Mouse (Mus musculus) heart, postnatal 10 days (tissue): ENCODE data around the gene Atp5j. TPM values are rescaled to one million over a fixed set of nuclear protein-coding genes. Genes with fewer than 3 reads are reported as not detected.

Experiments
- DNase-seq, 2 experiments: peaks; one replicate each; pipeline ENCODE4 v3.0.0; 2021
- intact Hi-C: fragments of 180-260 bp; cut with DNase I; formaldehyde crosslinking; loops from one replicate; pipeline ENCODE4 v1.15.1; 2025
- total RNA-seq, 2 experiments: library from RNA; stranded (reverse); gene quantifications; 2 replicates each; pipeline ENCODE4 v1.2.3; 2021

Atp5j gene
- 1,000 to 10,000 TPM; 1,523 to 1,629 TPM for total RNA-seq

DNA sequence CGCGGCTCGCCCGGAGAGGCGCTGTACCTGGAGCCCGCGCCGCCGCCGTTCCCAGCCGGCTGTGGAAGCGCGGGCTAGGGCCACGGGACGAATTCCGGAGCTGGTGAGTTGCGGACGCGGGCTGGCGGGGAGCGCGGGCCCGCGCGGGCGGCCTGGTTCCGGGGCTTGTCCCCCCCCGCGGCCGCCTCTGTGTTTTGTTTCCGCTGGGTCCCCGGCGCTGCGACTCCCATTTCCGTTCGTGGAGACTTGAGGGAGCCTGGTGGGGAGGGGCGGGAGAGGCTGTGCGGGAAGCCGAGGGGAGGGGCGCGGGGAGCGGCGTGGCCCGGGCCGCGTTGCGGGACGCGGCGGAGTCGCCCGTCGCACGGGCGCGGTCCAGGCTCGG lies at the start of gene Atp5j:
Atp5j (minus strand) TSS at position 185 of the 382 bp plus-strand sequence.
- intact Hi-C loops: loop anchor here (1.0 to 5.0 kb wide), 2 partner anchors 100 to 967 kb away; partner anchors contain the start of genes Adamts1 and Mrpl39
- DNase-seq: peak; percentile 86 to 89

DNA sequence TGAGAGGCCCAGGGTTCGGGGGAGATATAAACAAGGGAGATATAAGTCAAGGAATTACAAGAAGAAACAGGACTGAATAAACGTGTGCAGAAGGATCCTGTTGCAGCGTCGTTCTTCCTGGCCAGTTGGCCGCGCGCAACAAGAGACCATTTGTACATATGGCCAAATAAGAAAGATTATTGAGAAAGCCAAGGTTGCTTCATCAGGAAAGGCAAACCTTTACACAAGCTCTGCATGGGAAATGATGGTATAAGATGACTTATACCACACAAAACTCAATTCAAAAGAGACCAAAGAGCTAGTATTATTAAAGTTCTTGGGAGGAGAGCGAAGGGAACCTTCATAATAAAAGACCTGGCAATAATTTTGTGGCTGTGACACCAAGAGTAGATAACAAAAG lies 49.1 kb upstream of the Atp5j start:
- no peak for DNase-seq
- intact Hi-C loops: no loop called here

DNA sequence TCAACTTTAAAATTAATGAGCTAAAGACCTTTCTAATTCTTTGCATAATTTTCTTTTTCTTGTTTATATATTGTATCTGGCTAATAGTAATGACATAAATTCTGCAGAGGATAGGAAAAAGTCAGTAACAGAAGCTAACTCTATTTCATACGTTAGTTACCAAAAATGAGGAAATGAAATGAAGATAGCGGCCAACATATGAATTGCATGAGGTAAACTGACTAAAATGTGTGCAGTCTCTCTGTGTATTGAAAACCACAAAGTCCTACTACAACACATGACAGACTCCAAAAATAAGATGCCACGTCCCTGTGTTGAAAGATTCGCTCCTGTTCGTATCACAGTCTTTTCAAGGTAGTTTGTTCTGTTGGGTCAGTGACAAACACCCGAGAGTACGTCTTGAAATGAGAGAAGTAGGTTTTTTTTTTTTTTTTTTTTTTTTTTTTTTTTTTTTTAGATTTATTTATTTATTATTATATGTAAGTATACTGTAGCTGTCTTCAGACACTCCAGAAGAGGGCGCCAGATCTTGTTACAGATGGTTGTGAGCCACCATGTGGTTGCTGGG lies 46.4 kb upstream of the Atp5j start:
- intact Hi-C loops: no loop called here
- no peak for DNase-seq

DNA sequence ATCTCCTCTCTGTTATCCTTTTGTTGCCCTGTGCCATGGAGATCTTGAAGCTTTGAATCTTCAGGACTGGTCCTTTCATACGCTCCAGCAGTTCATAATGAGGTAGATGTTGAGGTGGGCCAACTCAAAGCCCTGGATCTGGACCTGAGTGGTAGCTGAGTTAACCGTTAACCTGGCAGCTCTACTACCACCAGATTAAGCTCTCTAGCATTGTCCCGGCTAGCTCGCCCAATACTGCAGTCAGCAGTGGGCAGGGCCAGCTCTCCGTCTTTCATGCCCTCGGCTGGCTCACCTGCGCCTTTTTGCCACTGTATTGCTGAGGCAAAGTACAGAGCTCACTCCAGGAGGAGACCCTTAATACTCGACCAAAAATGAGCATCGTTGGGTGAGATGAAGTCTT lies 45.7 kb upstream of the Atp5j start:
- DNase-seq: no peak
- intact Hi-C loops: no loop called here

DNA sequence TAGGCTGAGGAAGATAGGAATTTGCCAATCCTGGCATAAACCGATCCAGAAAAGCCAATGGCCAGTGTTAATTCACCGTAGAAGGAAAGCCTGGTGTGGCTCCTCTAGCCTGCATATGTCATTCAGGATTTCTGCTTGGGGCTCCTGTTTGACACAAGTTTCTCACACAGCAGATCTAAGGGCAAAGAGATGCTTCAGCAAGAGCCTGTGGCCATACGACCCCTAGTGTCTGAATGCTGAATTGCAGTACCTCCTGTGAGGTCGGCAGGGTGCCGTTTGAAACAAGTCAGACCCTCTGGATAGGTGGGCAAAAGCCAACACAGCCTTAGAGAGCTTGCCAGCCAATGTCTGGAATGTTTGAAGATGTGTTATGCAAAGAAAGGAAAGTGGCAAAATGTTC lies 43.7 kb upstream of the Atp5j start:
- intact Hi-C loops: loop anchor here (2.0 to 10.0 kb wide), 3 partner anchors 104 to 798 kb away; partner anchors contain the start of gene Jam2
- DNase-seq: peak; percentile 72 to 85

DNA sequence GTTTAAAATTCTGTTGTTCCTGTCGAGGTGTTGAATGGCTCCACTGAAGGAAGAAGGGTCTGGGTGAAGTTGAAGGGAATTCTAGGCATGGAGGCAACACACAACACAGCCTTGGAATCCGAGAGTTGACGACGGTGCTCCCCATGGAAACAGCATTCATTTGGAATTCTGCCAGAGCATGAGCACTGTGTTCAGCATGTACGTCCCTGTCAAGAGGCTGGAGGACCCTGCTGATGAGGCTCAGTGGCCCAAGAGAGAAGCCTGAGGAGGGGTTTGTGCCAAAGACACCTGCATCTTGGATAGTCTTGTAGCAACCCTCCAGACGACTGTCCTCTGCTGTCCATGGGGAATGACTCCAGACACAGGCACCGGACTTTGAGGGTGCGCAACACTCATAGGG lies 40.7 kb upstream of the Atp5j start:
- DNase-seq: peak in 1 of 2 experiments; percentile 8
- intact Hi-C loops: loop anchor here (5.0 to 10.0 kb wide), 2 partner anchors 351 to 801 kb away; no protein-coding TSS in a partner anchor

DNA sequence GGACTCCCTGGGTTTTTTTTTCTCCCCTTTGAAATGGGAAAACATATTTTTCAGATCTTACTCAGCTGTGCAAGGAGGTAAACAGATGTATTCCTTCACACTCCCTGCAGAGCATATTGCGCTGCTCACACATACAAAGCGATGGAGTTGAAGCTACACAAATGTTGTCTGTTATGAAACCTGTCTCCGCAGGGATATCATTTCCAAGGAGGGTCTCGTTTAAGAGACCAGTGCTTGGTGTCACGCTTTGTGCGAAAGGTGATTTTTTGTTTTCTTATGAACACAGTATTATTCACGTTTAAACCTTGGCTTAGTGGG lies 40.3 kb upstream of the Atp5j start:
- peak in 1 of 2 experiments; percentile 1 for DNase-seq
- intact Hi-C loops: loop anchor here (5.0 to 10.0 kb wide), 2 partner anchors 351 to 802 kb away; no protein-coding TSS in a partner anchor

DNA sequence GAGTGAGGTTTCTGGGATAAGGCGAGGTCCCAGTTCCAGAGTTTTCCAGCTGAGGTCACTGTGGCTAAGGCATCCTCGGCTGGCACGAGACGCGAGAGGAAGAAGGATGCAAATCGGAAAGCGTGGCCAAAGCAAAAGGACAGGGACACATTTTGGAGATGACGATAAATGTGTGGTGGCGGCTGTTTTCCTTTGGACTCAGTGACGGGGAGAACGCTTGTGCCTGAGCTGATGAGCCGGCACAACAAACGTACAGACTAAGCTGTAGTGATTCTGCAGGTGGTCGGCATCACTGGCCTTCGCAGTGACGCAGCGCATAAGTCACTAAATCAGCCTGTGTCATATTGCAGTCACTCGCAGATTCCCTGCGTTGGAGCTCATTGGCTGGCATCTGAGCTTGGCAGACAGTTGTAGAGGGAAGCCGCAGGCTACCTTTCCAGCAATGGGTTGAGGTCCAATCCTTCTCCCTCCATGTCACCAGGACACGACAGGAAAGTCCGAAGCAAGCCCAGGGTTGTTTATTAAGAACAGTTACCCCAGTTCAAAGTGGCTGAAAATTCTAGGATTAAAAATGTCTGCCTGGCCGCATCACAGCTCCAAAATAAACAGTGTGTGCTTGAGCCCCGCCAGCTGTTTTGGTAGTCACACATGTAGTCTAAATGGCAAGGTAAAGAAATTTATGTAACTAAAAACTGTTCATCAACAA lies 39.7 kb upstream of the Atp5j start:
- intact Hi-C loops: loop anchor here (5.0 to 10.0 kb wide), 2 partner anchors 350 to 802 kb away; no protein-coding TSS in a partner anchor
- peak; percentile 13 to 37 for DNase-seq

DNA sequence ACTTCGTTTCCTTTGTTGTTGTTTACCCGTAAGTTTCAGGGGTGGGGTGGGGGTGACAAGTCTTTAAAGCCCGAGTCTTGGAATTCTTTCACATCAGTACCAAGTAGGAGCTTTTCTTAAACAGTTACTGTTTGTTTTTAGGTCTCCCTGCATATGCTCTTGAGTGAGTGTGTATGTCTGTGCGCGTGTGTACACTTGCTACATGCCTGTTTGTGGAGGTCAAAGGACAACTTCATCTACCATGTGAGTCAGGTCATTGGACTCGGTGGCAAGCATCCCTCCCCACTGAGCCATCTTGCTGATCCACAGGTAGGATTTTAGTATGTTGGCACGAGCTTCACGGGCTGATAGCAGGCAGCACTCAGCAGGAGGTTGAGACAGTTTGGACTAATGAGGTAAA lies 38.4 kb upstream of the Atp5j start:
- no peak for DNase-seq
- intact Hi-C loops: loop anchor here (10.0 kb wide), 1 partner anchor 349 kb away; no protein-coding TSS in a partner anchor

DNA sequence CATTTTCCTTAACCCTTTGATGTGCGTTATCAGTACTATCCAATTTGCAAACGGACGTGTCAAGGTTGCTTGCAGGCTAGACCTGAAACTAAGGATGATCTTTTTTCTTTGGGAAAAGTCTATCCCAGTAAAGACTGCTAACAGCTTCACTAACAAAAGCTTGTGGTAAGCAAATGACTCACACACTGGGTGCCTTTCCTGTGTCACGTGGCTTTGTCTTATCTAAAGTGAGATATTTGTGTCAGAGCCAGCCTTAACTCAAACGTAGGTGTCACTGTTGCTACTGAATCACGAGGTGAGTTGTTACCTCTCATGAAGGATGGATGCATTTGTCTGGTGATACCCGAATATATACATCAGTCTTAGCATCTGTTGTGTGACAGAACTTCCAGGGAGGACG lies 29.2 kb upstream of the Atp5j start:
- intact Hi-C loops: no loop called here
- DNase-seq: no peak

DNA sequence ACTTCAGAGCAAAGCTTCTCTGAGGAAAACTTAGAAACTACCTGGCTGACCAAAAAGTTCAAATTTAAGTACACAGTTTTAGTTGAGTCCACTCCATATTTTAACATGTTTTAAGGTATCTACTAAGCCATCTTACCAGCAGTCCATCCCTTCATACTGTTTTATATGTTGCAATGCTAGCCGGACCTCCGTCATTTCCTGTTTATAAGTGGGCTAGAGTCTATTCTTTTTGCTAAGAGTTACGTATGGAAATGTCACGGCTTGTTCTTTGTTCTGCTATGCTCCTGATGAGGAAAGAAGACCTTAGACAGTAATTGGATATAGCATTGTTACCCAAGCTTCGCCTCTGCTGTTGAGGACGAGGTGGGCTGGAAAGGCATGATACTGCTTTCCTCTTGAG lies 18.1 kb upstream of the Atp5j start:
- intact Hi-C loops: no loop called here
- no peak for DNase-seq

DNA sequence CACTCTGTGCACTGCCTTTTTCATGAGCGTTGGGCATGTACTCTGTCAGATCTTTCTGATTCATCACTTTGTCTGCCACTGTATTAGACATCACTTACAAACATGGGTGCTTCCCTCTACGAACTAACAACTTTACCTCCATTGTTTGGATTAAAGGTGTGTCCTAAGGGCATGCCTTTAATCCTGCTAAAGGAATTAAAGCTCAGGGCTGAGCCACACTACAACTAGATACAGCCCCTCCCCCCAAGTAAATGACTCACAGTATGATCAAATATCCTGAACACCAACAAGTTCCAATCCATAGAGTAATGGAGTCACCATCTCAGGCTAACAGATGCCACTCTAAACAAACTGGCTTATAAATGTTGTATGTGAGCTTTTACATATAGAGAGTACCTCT lies 3.2 kb upstream of the Atp5j start:
- no peak for DNase-seq

DNA sequence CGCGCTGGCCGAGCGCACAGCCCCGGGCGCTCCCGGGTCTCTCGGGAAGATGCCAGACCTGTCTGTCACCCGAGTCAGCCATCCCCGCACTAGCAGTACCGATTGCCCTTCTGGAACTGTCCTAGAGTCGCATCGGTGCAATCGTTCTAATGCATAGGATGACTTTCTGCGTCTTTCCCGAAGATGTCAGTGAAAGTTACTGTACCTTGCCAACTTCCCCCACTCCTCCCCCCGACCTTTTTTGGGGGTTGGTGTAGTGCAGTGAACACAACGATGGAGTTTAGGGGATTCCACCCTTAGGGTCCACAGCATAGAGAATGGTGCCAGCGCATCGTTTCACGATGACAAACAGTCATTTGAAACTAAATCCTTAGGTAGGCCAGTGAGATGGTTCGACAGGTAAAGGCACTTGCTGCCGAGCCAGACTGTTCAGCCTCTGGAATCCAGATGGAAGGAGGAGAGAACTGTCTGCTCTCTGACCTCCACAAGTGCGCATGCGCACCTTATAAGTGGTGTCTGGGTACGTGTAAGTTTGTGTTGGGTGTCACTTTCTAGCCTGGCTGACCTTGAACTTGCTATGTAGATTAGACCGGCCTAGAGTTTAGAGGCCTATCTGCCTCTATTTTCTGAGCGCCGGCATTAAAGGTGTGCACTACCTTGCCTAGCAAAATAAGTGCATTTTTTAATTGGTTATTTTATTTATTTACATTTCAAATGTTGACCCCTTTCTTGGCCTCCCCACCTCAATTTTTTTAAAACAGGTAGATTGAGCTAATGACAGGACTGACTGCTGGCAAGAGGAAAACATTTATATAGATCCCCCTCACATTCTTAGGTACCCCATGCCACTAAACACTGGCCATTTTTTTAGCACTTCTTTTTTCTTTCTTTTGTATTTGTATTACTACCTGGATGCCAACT lies 658 bp upstream of the Atp5j start:
- peak; percentile 74 to 80 for DNase-seq
- intact Hi-C loops: loop anchor here (1.0 to 5.0 kb wide), 2 partner anchors 101 to 966 kb away; partner anchors contain the start of genes Adamts1 and Mrpl39

More for the DNA sequence above, 3.2 kb upstream of the Atp5j start:
- intact Hi-C loops: loop anchor here (5.0 kb wide), 1 partner anchor 964 kb away; the partner anchor contains the start of gene Adamts1

DNA sequence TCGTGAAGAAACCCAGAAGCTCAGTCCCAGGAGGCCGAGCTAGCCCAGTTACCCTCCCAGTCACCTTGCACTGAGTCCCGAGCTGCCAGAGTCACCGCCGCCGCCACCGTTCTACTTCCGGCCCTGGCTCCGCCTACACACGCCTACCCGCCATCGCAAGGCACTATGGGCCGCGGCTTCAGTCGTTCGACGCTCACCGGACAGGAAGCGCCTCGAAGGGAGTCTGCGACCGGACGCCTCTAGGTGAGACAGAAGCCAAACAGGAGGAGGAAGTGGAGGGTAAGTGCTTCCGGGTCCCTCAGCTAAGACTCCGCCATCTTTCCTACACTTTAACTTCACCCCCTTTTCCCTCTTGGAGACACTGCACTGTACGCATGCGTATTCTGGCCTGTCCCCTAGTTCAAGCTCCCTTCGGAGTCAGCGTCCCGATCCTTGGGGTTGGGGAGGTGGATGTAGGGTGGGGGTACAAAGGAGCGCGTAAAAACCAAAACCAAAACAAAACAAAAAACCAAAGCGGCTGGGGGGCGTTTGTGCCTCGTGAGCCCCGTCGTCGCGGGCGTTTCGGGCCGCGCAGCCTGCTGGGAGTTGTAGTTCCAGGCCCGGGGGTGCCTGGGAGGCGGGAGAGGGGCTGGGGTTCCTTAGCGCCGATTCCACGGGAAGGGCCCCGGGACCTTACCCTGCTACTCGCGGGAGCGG lies 532 bp downstream of the Atp5j start, which contains the start of gene Gabpa:
Gabpa (plus strand) TSS at position 181 of the 696 bp plus-strand sequence.
- DNase-seq: peak; percentile 94
- intact Hi-C loops: loop anchor here (1.0 to 5.0 kb wide), 2 partner anchors 100 to 967 kb away; partner anchors contain the start of genes Adamts1 and Mrpl39

DNA sequence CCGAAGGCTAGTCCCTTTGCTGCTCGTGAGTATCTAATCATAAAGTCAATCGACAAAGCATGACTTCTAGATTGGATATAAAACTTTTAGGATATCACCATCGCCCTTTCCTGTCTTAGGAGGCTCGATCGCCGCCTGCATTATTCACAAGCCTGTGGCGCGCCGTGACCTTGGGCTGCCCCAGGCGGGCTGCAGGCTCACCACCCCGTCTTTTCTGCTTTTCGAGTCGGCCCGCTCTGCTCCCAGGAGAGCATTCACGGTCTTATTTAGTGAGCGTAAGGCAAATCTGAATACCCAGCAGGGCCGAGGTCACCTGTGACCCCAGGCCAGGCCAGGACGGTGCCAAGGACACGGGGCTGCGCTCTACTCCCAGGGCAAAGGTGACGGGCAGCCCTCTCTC lies 1.1 kb downstream of the Atp5j start:
- intact Hi-C loops: no loop called here
- DNase-seq: no peak

DNA sequence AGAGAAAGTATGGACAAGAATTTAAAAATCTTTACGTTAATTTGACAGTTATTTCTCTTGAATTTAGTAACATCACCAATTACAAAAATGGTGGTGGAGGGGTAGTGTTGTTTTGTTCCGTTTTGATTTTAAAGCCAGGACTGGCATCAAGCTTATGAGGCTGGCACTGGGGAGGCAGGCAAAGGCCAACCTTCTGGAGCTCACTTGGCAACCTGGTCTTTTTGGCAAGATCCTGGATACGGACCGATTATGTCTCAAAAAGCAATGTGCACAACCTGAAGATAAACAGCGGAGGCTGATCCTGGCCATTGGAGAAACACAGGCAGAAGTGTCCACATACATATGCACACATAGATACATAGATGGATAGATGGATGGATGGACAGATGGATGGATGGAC lies 2.7 kb downstream of the Atp5j start:
- peak; percentile 32 to 33 for DNase-seq

DNA sequence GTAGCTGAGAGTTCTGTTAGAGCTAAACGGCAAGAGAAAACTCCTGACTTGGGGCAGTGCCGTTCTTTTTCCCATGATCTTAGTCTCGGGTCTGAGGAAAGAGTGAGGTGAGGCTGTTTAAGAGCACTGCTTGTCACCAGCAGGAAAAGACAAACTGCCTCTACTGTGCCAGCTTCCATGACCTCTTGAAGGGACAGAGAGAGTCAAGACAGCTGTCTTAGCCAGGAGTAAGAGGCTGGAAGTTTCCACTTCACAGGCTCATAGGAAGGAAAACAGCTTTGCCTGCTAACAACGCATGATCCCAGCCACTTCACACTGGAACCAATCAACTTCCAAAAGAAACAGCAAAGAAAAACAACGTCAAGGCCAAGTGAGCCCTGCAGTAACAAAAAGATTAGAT lies 3.7 kb downstream of the Atp5j start:
- no peak for DNase-seq
- intact Hi-C loops: no loop called here

More for the DNA sequence above, 2.7 kb downstream of the Atp5j start:
- intact Hi-C loops: no loop called here

DNA sequence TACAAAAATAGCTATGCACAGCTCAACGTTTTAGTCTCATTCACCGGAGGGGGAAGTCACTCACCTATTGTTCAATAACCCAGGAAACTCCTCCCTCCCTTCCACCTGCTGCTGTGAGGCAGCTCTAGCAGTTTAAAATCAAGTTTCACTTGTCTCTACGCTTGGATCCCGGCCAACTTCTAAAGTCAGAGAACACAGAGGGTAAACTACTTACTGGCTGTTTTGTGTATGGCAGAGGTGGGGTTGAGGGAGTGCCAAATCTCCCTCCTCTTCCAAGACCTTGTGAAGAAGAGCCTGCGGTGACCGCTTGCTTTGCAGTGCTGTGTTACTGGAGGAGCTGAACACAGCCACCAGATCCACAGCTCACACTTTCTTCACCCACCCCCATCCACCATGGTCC lies 10.4 kb downstream of the Atp5j start:
- intact Hi-C loops: loop anchor here (2.0 kb wide), 1 partner anchor 50 kb away; the partner anchor contains the start of gene Jam2
- peak; percentile 73 to 76 for DNase-seq

DNA sequence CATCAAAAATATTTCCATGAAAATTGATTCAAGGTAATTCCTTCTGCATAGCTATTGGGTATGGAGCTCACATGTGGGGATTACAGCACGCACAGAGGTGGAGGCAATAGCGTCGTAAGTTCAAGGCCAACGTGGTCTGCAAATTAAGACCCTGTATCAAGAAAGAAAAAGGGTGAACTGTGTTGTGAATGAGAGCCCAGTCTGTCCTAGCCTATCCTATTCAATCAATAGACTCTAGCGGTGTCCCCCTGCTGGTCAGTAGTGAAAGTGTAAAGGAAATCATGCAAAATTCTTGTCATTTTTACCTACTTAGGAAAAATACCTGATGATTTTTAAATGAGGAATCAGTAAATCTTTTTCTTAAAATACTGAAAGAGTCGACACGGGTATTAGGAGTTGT lies 18.0 kb downstream of the Atp5j start:
- intact Hi-C loops: loop anchor here (1.0 kb wide), 2 partner anchors 41 to 82 kb away; partner anchors contain the start of gene Mrpl39
- DNase-seq: peak; percentile 39 to 61

DNA sequence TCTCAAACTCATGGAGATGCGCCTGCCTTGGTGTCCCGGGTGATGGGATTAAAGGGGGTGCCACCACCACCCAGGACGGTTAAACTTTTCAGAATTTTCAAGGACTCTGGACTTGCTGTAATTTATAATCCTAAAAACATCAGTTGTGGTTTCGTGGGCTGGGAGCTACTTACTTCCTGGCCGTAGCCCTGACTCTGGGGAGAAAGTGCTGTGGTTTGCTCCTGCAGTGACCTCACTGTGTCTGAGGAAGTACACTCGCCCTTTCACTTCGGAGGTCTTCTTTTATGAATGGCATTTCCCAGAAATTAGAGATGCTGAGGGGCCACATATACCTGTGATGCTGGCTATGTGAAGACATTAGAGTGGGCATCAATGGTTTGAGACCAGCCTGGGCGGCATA lies 20.9 kb downstream of the Atp5j start:
- DNase-seq: no peak
- intact Hi-C loops: no loop called here
